In the genomic region with DNA sequence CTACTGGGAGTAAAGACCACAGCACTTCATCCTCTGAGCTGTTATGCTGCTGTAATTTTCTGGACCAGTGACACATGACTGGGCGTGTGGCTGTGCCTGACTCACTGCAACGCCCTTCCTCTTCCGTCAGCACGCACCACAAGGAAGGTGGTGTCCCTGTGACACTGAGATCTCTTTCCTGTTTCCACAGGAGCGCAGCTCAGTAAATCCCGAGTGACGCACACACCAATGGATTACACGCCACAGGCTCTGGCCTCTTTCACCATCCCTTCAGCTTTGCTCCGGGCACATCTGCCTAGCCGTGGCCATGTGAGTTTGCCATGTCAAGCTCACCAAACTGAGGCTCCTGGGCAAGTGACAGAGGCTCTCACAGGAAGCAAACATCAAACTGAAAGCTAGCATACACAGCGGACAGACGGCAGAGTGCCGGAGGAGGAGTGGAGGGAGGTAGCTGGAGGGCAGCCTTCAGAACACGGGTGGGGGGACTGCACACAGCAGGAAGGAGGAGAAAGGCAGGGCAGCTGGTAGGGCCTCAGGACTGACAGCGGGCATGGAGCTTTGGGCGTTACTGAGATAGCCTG, we compare ENCODE assay signal across 8 mouse cellular contexts. TPM values are rescaled to one million over a fixed set of nuclear protein-coding genes. Genes with fewer than 3 reads are reported as not detected.
A peak's percentile ranks its signal among the peaks of the same experiment; 100 is the strongest.
DNase-seq lines count a peak whose midpoint lies in the region; ATAC-seq lines count a peak whose summit lies in the region.

No protein-coding gene starts in this region.

- H3K4me2 ChIP-seq in heart, embryonic 16.5 days (ENCODE audit: low read depth, low read length) = peak overlapping the region; percentile 41
- H3K4me2 ChIP-seq in liver, embryonic 12.5 days = peak overlapping the region; percentile 32
- no peak overlapping the region; the same call in 1 of the 2 replicates for H3K4me2 ChIP-seq in hindbrain, embryonic 16.5 days (ENCODE audit: low read length)

- 64% methylated on average over 16 of the region's 16 CpGs for WGBS in heart, embryonic 16.5 days
- 47% methylated on average over 16 of the region's 16 CpGs for WGBS in liver, embryonic 12.5 days (ENCODE audit: insufficient replicate concordance)
- 76% methylated on average over 16 of the region's 16 CpGs for WGBS in hindbrain, embryonic 16.5 days

- ATAC-seq in activated CD4-positive, CD25-positive, alpha-beta regulatory T cell, adult 4 months = peak; percentile 84
- peak; percentile 37; the same call in 1 of the 2 replicates for ATAC-seq in heart, embryonic 16.5 days (replicated peaks; ENCODE audit: extremely low read depth, insufficient read depth, low FRiP score)
- no peak for ATAC-seq in liver, embryonic 12.5 days
- no peak for ATAC-seq in hindbrain, embryonic 16.5 days

- H3K27ac ChIP-seq in heart, embryonic 16.5 days (ENCODE audit: low read length) = peak overlapping the region; percentile 65
- H3K27ac ChIP-seq in liver, embryonic 12.5 days = no peak overlapping the region; the same call in 1 of the 2 replicates
- H3K27ac ChIP-seq in hindbrain, embryonic 16.5 days (ENCODE audit: low read depth, low read length) = no peak overlapping the region

- peak overlapping the region; percentile 39 for H3K9ac ChIP-seq in heart, embryonic 16.5 days (ENCODE audit: low read length)
- no peak overlapping the region for H3K9ac ChIP-seq in liver, embryonic 12.5 days
- H3K9ac ChIP-seq in hindbrain, embryonic 16.5 days (ENCODE audit: low read depth, low read length) = no peak overlapping the region

- no peaks in the 10 kb centered on the region for H3K9me3 ChIP-seq in heart, embryonic 16.5 days (replicated peaks; ENCODE audit: control insufficient read depth, low read length)
- H3K9me3 ChIP-seq in liver, embryonic 12.5 days (replicated peaks) = no peaks in the 10 kb centered on the region
- no peaks in the 10 kb centered on the region for H3K9me3 ChIP-seq in hindbrain, embryonic 16.5 days (ENCODE audit: control insufficient read depth, low read length)

- H3K27me3 ChIP-seq in heart, embryonic 16.5 days (ENCODE audit: control insufficient read depth, insufficient read depth, low read length) = no peaks in the 10 kb centered on the region
- H3K27me3 ChIP-seq in liver, embryonic 12.5 days (replicated peaks) = no peaks in the 10 kb centered on the region
- H3K27me3 ChIP-seq in hindbrain, embryonic 16.5 days (replicated peaks; ENCODE audit: control insufficient read depth, insufficient read depth, low read length) = no peaks in the 10 kb centered on the region

- H3K36me3 ChIP-seq in heart, embryonic 16.5 days (ENCODE audit: control insufficient read depth, insufficient read depth) = no peaks in the 10 kb centered on the region
- H3K36me3 ChIP-seq in liver, embryonic 12.5 days = no peaks in the 10 kb centered on the region
- H3K36me3 ChIP-seq in hindbrain, embryonic 16.5 days (ENCODE audit: control insufficient read depth, insufficient read depth, low read length) = no peaks in the 10 kb centered on the region

- peaks cover 24% of the 10 kb centered on the region for H3K4me1 ChIP-seq in heart, embryonic 16.5 days (ENCODE audit: control insufficient read depth, insufficient read depth, low read length)
- H3K4me1 ChIP-seq in liver, embryonic 12.5 days = peaks cover 9% of the 10 kb centered on the region
- peaks cover 8% of the 10 kb centered on the region for H3K4me1 ChIP-seq in hindbrain, embryonic 16.5 days (ENCODE audit: control insufficient read depth, insufficient read depth, low read depth, low read length)

- peak; percentile 69 for DNase-seq in 3T3-L1 (ENCODE audit: low read depth, low spot score)
- peak; percentile 72 for DNase-seq in skeletal muscle tissue, adult 2 months (ENCODE audit: low read depth, low spot score)
- no peak for DNase-seq in layer of hippocampus, postnatal 25 days (ENCODE audit: extremely low spot score in 1 of 2, low spot score in 1 of 2)
- no peak for DNase-seq in testis, postnatal 10 days (ENCODE audit: low spot score)

- peak overlapping the region; percentile 11; the same call in 1 of the 2 replicates for H3K4me3 ChIP-seq in heart, embryonic 16.5 days (ENCODE audit: low read length)
- no peak overlapping the region for H3K4me3 ChIP-seq in liver, embryonic 12.5 days
- no peak overlapping the region for H3K4me3 ChIP-seq in hindbrain, embryonic 16.5 days (ENCODE audit: low read length)

RNA-seq across cellular contexts. Expression of a gene that starts 15.4 kb away (rescaled TPM):
- polyA plus RNA-seq in activated CD4-positive, CD25-positive, alpha-beta regulatory T cell, adult 4 months (2017; shearing (Covaris generic)) = under 1 TPM; 0.28 to 0.46 TPM
- polyA plus RNA-seq in heart, embryonic 16.5 days (2015; fragmentation: Nextera tagmentation; extraction: Ambion mirVana) = 0.07 and 0.09 TPM in 2 replicates
- 0.06 and 0.10 TPM in 2 replicates for polyA plus RNA-seq in liver, embryonic 12.5 days (2016; fragmentation: Nextera tagmentation; extraction: Ambion mirVana)
- under 1 TPM in 1 of 2 experiments, not detected in 1; 0.49 TPM for total RNA-seq in layer of hippocampus, postnatal 25 days (2021)
- polyA plus RNA-seq in hindbrain, embryonic 16.5 days (2015; fragmentation: Nextera tagmentation; extraction: Ambion mirVana) = 0.22 and 0.23 TPM in 2 replicates

Comparison
In these comparisons a context has a peak if more than half of its experiments do, and no peak if none do; other contexts are left out.
1. DNase-seq: peak in 3T3-L1 (single experiment) and skeletal muscle tissue, adult 2 months (single experiment); none in layer of hippocampus, postnatal 25 days (0 of 2) and testis, postnatal 10 days (single experiment).
2. ATAC-seq: peak in activated CD4-positive, CD25-positive, alpha-beta regulatory T cell, adult 4 months (single experiment) and heart, embryonic 16.5 days (single experiment); none in liver, embryonic 12.5 days (single experiment) and hindbrain, embryonic 16.5 days (single experiment).